Mouse (Mus musculus): ENCODE results near the gene Cer1.

DNA sequence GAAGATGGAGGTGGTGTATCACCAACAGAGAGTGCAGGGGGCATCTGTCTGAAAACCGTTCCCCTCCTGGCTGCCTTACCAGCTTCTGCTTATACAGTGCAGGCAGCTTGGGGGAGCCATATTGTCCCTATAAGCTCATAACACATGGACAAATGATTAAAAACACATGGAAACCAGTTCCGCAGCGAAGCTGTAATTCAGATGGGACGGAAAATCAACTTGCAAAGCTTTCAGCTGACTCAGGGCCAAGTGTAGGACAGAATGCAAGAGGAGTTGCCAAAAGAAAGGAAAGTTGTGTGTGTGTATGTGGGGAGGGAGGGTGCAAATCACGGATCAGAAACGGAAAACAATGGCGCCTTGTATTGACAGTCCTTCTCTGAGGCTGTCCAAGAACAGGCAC is 6.1 kb upstream of the Cer1 start:
- TF ChIP-seq CTCF (IDR thresholded peaks at IDR 0.05) (no peak), EP300 (IDR thresholded peaks at IDR 0.05) (no peak)

Data from lung, postnatal 0 days (tissue).